Mouse (Mus musculus) lung, adult 2 months (tissue): ENCODE measurements around the gene Tspoap1.

Experiments
- CTCF ChIP-seq: fragments of 200-500 bp; IDR thresholded peaks from 2 replicates; pipeline ENCODE4 v1.5.1; 2011; ENCODE audit warnings: mild to moderate bottlenecking, low read length, control low read depth; ENCODE audit not compliant: insufficient read depth
- POLR2A ChIP-seq: fragments of 200-500 bp; IDR thresholded peaks from 2 replicates; pipeline ENCODE4 v1.6.1; 2011; ENCODE audit warnings: low read depth, mild to moderate bottlenecking, control low read depth, low read length, borderline replicate concordance; ENCODE audit errors: extremely low read depth

DNA sequence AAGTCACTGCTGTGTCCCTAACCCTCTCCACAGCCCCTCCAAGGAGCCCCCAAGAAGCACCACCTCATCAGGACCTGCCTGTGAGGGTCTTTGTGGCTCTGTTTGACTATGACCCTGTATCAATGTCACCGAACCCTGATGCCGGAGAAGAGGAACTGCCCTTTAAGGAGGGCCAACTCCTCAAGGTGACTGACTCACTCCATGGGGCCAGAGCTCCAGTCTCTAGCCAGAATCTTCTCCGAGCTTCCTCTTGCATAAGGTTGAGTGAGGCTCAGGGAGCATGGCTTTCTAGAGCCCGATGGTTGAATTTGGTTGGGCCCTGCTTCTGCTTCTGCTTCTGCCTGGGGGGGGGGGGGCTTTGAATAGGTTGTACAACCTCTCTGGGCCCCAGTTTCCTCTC is 19.1 kb downstream of the Tspoap1 start:
- TF ChIP-seq POLR2A (no peak), CTCF (no peak)
